Mouse (Mus musculus): ENCODE results near the gene Asic2. TPM values are rescaled to one million over a fixed set of nuclear protein-coding genes. Genes with fewer than 3 reads are reported as not detected.

Asic2 gene
- polyA plus RNA-seq, 1 experiment from 2014 or later: 17.7 TPM

- WGBS: 94% methylated on average over 6 of the region's 6 CpGs
- no peaks in the 10 kb centered on the region for H3K36me3 ChIP-seq
- H3K9ac ChIP-seq: no peak overlapping the region
- no peaks in the 10 kb centered on the region for H3K9me3 ChIP-seq
- no peak overlapping the region for H3K27ac ChIP-seq (replicated peaks)
- no peak for ATAC-seq (ENCODE audit: low FRiP score, low read depth)
- H3K4me2 ChIP-seq: no peak overlapping the region
- H3K4me3 ChIP-seq: no peak overlapping the region
- no peaks in the 10 kb centered on the region for H3K27me3 ChIP-seq
- peaks cover 6% of the 10 kb centered on the region; the same call in 1 of the 2 replicates for H3K4me1 ChIP-seq (replicated peaks)
Measured at GRCm38 (mm10) chr11:81124363-81124762, 843.9 kb downstream of the Asic2 start.

GRCm38 (mm10) chr11:81120024-81120576 lies 848.2 kb downstream of the Asic2 start:
- no peaks in the 10 kb centered on the region for H3K9me3 ChIP-seq
- H3K27me3 ChIP-seq: no peaks in the 10 kb centered on the region
- ATAC-seq (ENCODE audit: low FRiP score, low read depth): no peak
- 55% methylated on average over 8 of the region's 8 CpGs for WGBS
- no peaks in the 10 kb centered on the region for H3K36me3 ChIP-seq
- H3K4me3 ChIP-seq: no peak overlapping the region
- H3K9ac ChIP-seq: no peak overlapping the region
- H3K27ac ChIP-seq (replicated peaks): no peak overlapping the region
- H3K4me1 ChIP-seq (replicated peaks): peaks cover 16% of the 10 kb centered on the region
- no peak overlapping the region for H3K4me2 ChIP-seq

GRCm38 (mm10) chr11:81118055-81118454 lies 850.2 kb downstream of the Asic2 start:
- ATAC-seq (ENCODE audit: low FRiP score, low read depth): peak; percentile 68; the same call in 1 of the 2 replicates
- no peak overlapping the region for H3K27ac ChIP-seq (replicated peaks)
- no peaks in the 10 kb centered on the region for H3K27me3 ChIP-seq

GRCm38 (mm10) chr11:81115666-81116065 lies 852.6 kb downstream of the Asic2 start:
- Histone ChIP-seq H3K4me3 (no peak overlapping the region), H3K36me3 (no peaks in the 10 kb centered on the region), H3K4me2 (no peak overlapping the region), H3K27ac (replicated peaks) (no peak overlapping the region), H3K27me3 (no peaks in the 10 kb centered on the region), H3K9ac (no peak overlapping the region), H3K9me3 (no peaks in the 10 kb centered on the region), H3K4me1 (replicated peaks) (peaks cover 16% of the 10 kb centered on the region)
- no peak for ATAC-seq (ENCODE audit: low FRiP score, low read depth)
- WGBS: 52% methylated on average over 9 of the region's 9 CpGs

More at GRCm38 (mm10) chr11:81118055-81118454, 850.2 kb downstream of the Asic2 start:
- Histone ChIP-seq H3K4me3 (no peak overlapping the region), H3K4me2 (no peak overlapping the region), H3K36me3 (no peaks in the 10 kb centered on the region), H3K9me3 (no peaks in the 10 kb centered on the region), H3K9ac (no peak overlapping the region), H3K4me1 (replicated peaks) (peaks cover 16% of the 10 kb centered on the region)
- 28% methylated on average over 7 of the region's 7 CpGs for WGBS

GRCm38 (mm10) chr11:81111626-81112025 lies 856.6 kb downstream of the Asic2 start:
- Histone ChIP-seq H3K4me2 (no peak overlapping the region), H3K36me3 (no peaks in the 10 kb centered on the region), H3K9me3 (no peaks in the 10 kb centered on the region), H3K27ac (replicated peaks) (no peak overlapping the region), H3K27me3 (no peaks in the 10 kb centered on the region), H3K9ac (no peak overlapping the region), H3K4me3 (no peak overlapping the region), H3K4me1 (replicated peaks) (peaks cover 3% of the 10 kb centered on the region; the same call in 1 of the 2 replicates)
- ATAC-seq (ENCODE audit: low FRiP score, low read depth): no peak
- WGBS: 80% methylated on average over 2 of the region's 2 CpGs

GRCm38 (mm10) chr11:81110049-81110448 lies 858.2 kb downstream of the Asic2 start:
- H3K27ac ChIP-seq (replicated peaks): no peak overlapping the region; the same call in 1 of the 2 replicates
- no peak overlapping the region for H3K4me3 ChIP-seq
- WGBS: 52% methylated on average over 6 of the region's 6 CpGs
- no peak overlapping the region for H3K4me2 ChIP-seq
- H3K36me3 ChIP-seq: no peaks in the 10 kb centered on the region
- H3K4me1 ChIP-seq (replicated peaks): peaks cover 3% of the 10 kb centered on the region; the same call in 1 of the 2 replicates
- H3K9ac ChIP-seq: no peak overlapping the region
- no peaks in the 10 kb centered on the region for H3K9me3 ChIP-seq
- ATAC-seq (ENCODE audit: low FRiP score, low read depth): no peak
- no peaks in the 10 kb centered on the region for H3K27me3 ChIP-seq

- Histone ChIP-seq H3K36me3 (no peaks in the 10 kb centered on the region), H3K27ac (replicated peaks) (no peak overlapping the region), H3K27me3 (no peaks in the 10 kb centered on the region), H3K4me3 (no peak overlapping the region), H3K4me1 (replicated peaks) (peaks cover 7% of the 10 kb centered on the region; the same call in 1 of the 2 replicates), H3K9ac (no peak overlapping the region), H3K4me2 (no peak overlapping the region), H3K9me3 (no peaks in the 10 kb centered on the region)
- WGBS: 70% methylated on average over 1 of the region's 1 CpGs
- ATAC-seq (ENCODE audit: low FRiP score, low read depth): no peak
Measured at GRCm38 (mm10) chr11:81106949-81107348, 861.3 kb downstream of the Asic2 start.

- WGBS: 78% methylated on average over 6 of the region's 6 CpGs
- no peak overlapping the region for H3K4me3 ChIP-seq
Measured at GRCm38 (mm10) chr11:81100829-81101228, 867.4 kb downstream of the Asic2 start.

GRCm38 (mm10) chr11:81096011-81096410 lies 872.2 kb downstream of the Asic2 start:
- H3K4me3 ChIP-seq: no peak overlapping the region
- no peak overlapping the region for H3K4me2 ChIP-seq
- ATAC-seq (ENCODE audit: low FRiP score, low read depth): no peak
- H3K9me3 ChIP-seq: no peaks in the 10 kb centered on the region
- H3K9ac ChIP-seq: no peak overlapping the region
- no peaks in the 10 kb centered on the region for H3K27me3 ChIP-seq
- H3K4me1 ChIP-seq (replicated peaks): peaks cover 7% of the 10 kb centered on the region; the same call in 1 of the 2 replicates
- 72% methylated on average over 6 of the region's 6 CpGs for WGBS
- no peak overlapping the region for H3K27ac ChIP-seq (replicated peaks)
- H3K36me3 ChIP-seq: no peaks in the 10 kb centered on the region

More at GRCm38 (mm10) chr11:81100829-81101228, 867.4 kb downstream of the Asic2 start:
- no peaks in the 10 kb centered on the region for H3K27me3 ChIP-seq
- no peak overlapping the region for H3K4me2 ChIP-seq
- no peak overlapping the region for H3K9ac ChIP-seq
- H3K4me1 ChIP-seq (replicated peaks): peaks cover 16% of the 10 kb centered on the region; the same call in 1 of the 2 replicates
- no peak for ATAC-seq (ENCODE audit: low FRiP score, low read depth)
- no peak overlapping the region for H3K27ac ChIP-seq (replicated peaks)
- H3K9me3 ChIP-seq: no peaks in the 10 kb centered on the region
- H3K36me3 ChIP-seq: no peaks in the 10 kb centered on the region

- no peak overlapping the region for H3K27ac ChIP-seq (replicated peaks)
- peaks cover 7% of the 10 kb centered on the region; the same call in 1 of the 2 replicates for H3K4me1 ChIP-seq (replicated peaks)
- 78% methylated on average over 8 of the region's 8 CpGs for WGBS
- H3K36me3 ChIP-seq: no peaks in the 10 kb centered on the region
- no peak overlapping the region for H3K9ac ChIP-seq
- H3K9me3 ChIP-seq: no peaks in the 10 kb centered on the region
- H3K27me3 ChIP-seq: no peaks in the 10 kb centered on the region
- H3K4me2 ChIP-seq: no peak overlapping the region
- H3K4me3 ChIP-seq: no peak overlapping the region
- no peak for ATAC-seq (ENCODE audit: low FRiP score, low read depth)
Measured at GRCm38 (mm10) chr11:81094581-81094980, 873.7 kb downstream of the Asic2 start.

GRCm38 (mm10) chr11:81092161-81092560 lies 876.1 kb downstream of the Asic2 start:
- Histone ChIP-seq H3K9me3 (no peaks in the 10 kb centered on the region), H3K4me1 (replicated peaks) (no peaks in the 10 kb centered on the region), H3K27ac (replicated peaks) (no peak overlapping the region), H3K9ac (no peak overlapping the region), H3K4me2 (no peak overlapping the region), H3K27me3 (no peaks in the 10 kb centered on the region), H3K4me3 (no peak overlapping the region), H3K36me3 (no peaks in the 10 kb centered on the region)
- no peak for ATAC-seq (ENCODE audit: low FRiP score, low read depth)
- WGBS: 68% methylated on average over 2 of the region's 2 CpGs

- Histone ChIP-seq H3K4me2 (no peak overlapping the region), H3K9me3 (no peaks in the 10 kb centered on the region), H3K27me3 (no peaks in the 10 kb centered on the region), H3K4me1 (replicated peaks) (peaks cover 15% of the 10 kb centered on the region; the same call in 1 of the 2 replicates), H3K4me3 (no peak overlapping the region), H3K27ac (replicated peaks) (no peak overlapping the region), H3K9ac (no peak overlapping the region), H3K36me3 (no peaks in the 10 kb centered on the region)
- WGBS: 81% methylated on average over 4 of the region's 4 CpGs
- no peak for ATAC-seq (ENCODE audit: low FRiP score, low read depth)
Measured at GRCm38 (mm10) chr11:81083822-81084221, 884.4 kb downstream of the Asic2 start.
